Mouse (Mus musculus) G1E (cell line): ENCODE data around the gene Boc.

Source experiments
- CTCF ChIP-seq: IDR thresholded peaks from 2 replicates; pipeline ENCODE4 v1.5.1; 2012; ENCODE audit warnings: low read depth, low read length, inconsistent platforms, mixed read lengths
- GATA1 ChIP-seq: IDR thresholded peaks from 2 replicates; pipeline ENCODE4 v1.6.1; 2012; ENCODE audit warnings: borderline replicate concordance, low read length, inconsistent platforms, mixed read lengths
- POLR2AphosphoS5 ChIP-seq: IDR thresholded peaks from 2 replicates; pipeline ENCODE4 v1.6.1; 2012; ENCODE audit warnings: low read depth, low read length, inconsistent platforms; ENCODE audit not compliant: insufficient replicate concordance

- TF ChIP-seq CTCF (no peak), POLR2AphosphoS5 (no peak), GATA1 (no peak)
Observed at GRCm38 (mm10) chr16:44526044-44526443, 32.7 kb downstream of the Boc start.
